Mouse (Mus musculus) CH12.LX (cell line): ENCODE measurements around the gene Plpp3. TPM values are rescaled to one million over a fixed set of nuclear protein-coding genes. Genes with fewer than 3 reads are reported as not detected.

ENCODE experiments used
- DNase-seq: peaks from one replicate; pipeline ENCODE4 v3.0.0-alpha.2; 2013; ENCODE audit errors: extremely low read depth
- H3K27ac ChIP-seq: 2 replicates; pipeline ENCODE4 v1.5.1; 2012; ENCODE audit warnings: low read depth, mild to moderate bottlenecking, control low read depth, moderate library complexity; ENCODE audit not compliant: insufficient read depth
- H3K27me3 ChIP-seq: replicated peaks from 2 replicates; pipeline ENCODE3; 2012; ENCODE audit warnings: inconsistent platforms
- H3K36me3 ChIP-seq, 2 experiments: replicated peaks in 1 of 2; 2 replicates each; pipeline versions ENCODE3 to v1.6.1; 2012; ENCODE audit warnings: inconsistent platforms in 1 of 2, low read length in 1 of 2, mild to moderate bottlenecking in 1 of 2, mixed read lengths in 1 of 2, moderate library complexity in 1 of 2; ENCODE audit not compliant: control insufficient read depth in 1 of 2, insufficient read depth in 1 of 2
- H3K4me1 ChIP-seq, 2 experiments: 2 replicates each; pipeline ENCODE4 v1.6.1; 2012; ENCODE audit warnings: inconsistent platforms in 1 of 2, moderate library complexity in 1 of 2; ENCODE audit not compliant: insufficient read depth in 2 of 2, control insufficient read depth in 1 of 2
- H3K4me2 ChIP-seq: 2 replicates; pipeline ENCODE4 v1.6.1; 2012; ENCODE audit warnings: low read depth, mild to moderate bottlenecking, control low read depth; ENCODE audit not compliant: poor library complexity, insufficient read depth, severe bottlenecking
- H3K4me3 ChIP-seq, 3 experiments: fragments of 150-350 bp in 1 of 3; sonication (generic) in 1 of 3; replicated peaks in 1 of 3; 2 replicates each; pipeline versions ENCODE3 to v1.5.1; 2011 to 2012; ENCODE audit warnings: low read depth in 2 of 3, low read length in 2 of 3, mild to moderate bottlenecking in 2 of 3, moderate library complexity in 2 of 3, control low read depth in 1 of 3, improper control_type of control experiment in 1 of 3, inconsistent platforms in 1 of 3, mixed read lengths in 1 of 3; ENCODE audit not compliant: poor library complexity in 1 of 3
- H3K79me2 ChIP-seq: replicated peaks from 2 replicates; pipeline ENCODE4 v1.6.1; 2012; ENCODE audit warnings: mild to moderate bottlenecking, moderate library complexity; ENCODE audit not compliant: control insufficient read depth, poor library complexity, insufficient read depth, severe bottlenecking; ENCODE audit errors: extremely low read depth
- H3K9ac ChIP-seq: 2 replicates; pipeline ENCODE4 v1.6.1; 2012; ENCODE audit warnings: low read depth, mild to moderate bottlenecking, control low read depth, moderate library complexity; ENCODE audit not compliant: insufficient read depth
- H3K9me3 ChIP-seq: replicated peaks from 2 replicates; pipeline ENCODE3; 2012; ENCODE audit warnings: low read length, inconsistent platforms, mixed read lengths
- BHLHE40 ChIP-seq: IDR thresholded peaks from 2 replicates; pipeline ENCODE4 v1.6.1; 2011; ENCODE audit warnings: mild to moderate bottlenecking, low read depth, low read length, improper control_type of control experiment
- CHD1 ChIP-seq: IDR thresholded peaks from 2 replicates; pipeline ENCODE4 v1.6.1; 2012; ENCODE audit warnings: low read depth, low read length, improper control_type of control experiment, inconsistent platforms
- CHD2 ChIP-seq: IDR thresholded peaks from 2 replicates; pipeline ENCODE4 v1.6.1; 2011; ENCODE audit warnings: low read length, improper control_type of control experiment
- CTCF ChIP-seq, 2 experiments: IDR thresholded peaks in 1 of 2; conservative IDR thresholded peaks in 1 of 2; 2 replicates each; pipeline ENCODE4 v1.5.1; 2011 to 2012; ENCODE audit warnings: low read depth in 2 of 2, low read length in 2 of 2, improper control_type of control experiment in 1 of 2, inconsistent platforms in 1 of 2, mild to moderate bottlenecking in 1 of 2, moderate library complexity in 1 of 2
- E2F4 ChIP-seq: IDR thresholded peaks from 2 replicates; pipeline ENCODE4 v1.6.1; 2011; ENCODE audit warnings: low read depth, low read length, improper control_type of control experiment; ENCODE audit not compliant: insufficient replicate concordance
- ELF1 ChIP-seq: IDR thresholded peaks from 2 replicates; pipeline ENCODE4 v1.6.1; 2014; ENCODE audit warnings: low read depth, mild to moderate bottlenecking, inconsistent platforms, low read length, improper control_type of control experiment
- IRF4 ChIP-seq: IDR thresholded peaks from 2 replicates; pipeline ENCODE4 v1.6.1; 2014; ENCODE audit warnings: low read depth, mild to moderate bottlenecking, inconsistent platforms, low read length, improper control_type of control experiment
- JUND ChIP-seq: conservative IDR thresholded peaks from 2 replicates; pipeline ENCODE4 v1.6.1; 2011; ENCODE audit warnings: low read depth, low read length, improper control_type of control experiment
- KAT2A ChIP-seq: IDR thresholded peaks from 2 replicates; pipeline ENCODE4 v1.6.1; 2012; ENCODE audit warnings: low read length, improper control_type of control experiment, inconsistent platforms; ENCODE audit not compliant: insufficient replicate concordance
- MAX ChIP-seq: IDR thresholded peaks from 2 replicates; pipeline ENCODE4 v1.6.1; 2011; ENCODE audit warnings: low read length, improper control_type of control experiment
- MAZ ChIP-seq: IDR thresholded peaks from 2 replicates; pipeline ENCODE4 v1.6.1; 2012; ENCODE audit warnings: low read depth, mild to moderate bottlenecking, inconsistent platforms, low read length, improper control_type of control experiment, moderate library complexity
- MEF2A ChIP-seq: IDR thresholded peaks from 2 replicates; pipeline ENCODE4 v1.6.1; 2014; ENCODE audit warnings: low read depth, mild to moderate bottlenecking, inconsistent platforms, low read length, improper control_type of control experiment, borderline replicate concordance
- MYC ChIP-seq: IDR thresholded peaks from 2 replicates; pipeline ENCODE4 v1.6.1; 2011; ENCODE audit warnings: low read depth, mild to moderate bottlenecking, improper control_type of control experiment, low read length
- NELFE ChIP-seq: IDR thresholded peaks from 2 replicates; pipeline ENCODE4 v1.6.1; 2011; ENCODE audit warnings: low read depth, low read length, improper control_type of control experiment
- PAX5 ChIP-seq: IDR thresholded peaks from 2 replicates; pipeline ENCODE4 v1.6.1; 2012; ENCODE audit warnings: low read length, inconsistent platforms, mixed read lengths
- POLR2A ChIP-seq: IDR thresholded peaks from 2 replicates; pipeline ENCODE4 v1.6.1; 2011; ENCODE audit warnings: low read depth, mild to moderate bottlenecking, improper control_type of control experiment, low read length
- POLR2AphosphoS2 ChIP-seq: IDR thresholded peaks from 2 replicates; pipeline ENCODE4 v1.6.1; 2011; ENCODE audit warnings: low read depth, low read length, improper control_type of control experiment
- RAD21 ChIP-seq: IDR thresholded peaks from 2 replicates; pipeline ENCODE4 v1.6.1; 2011; ENCODE audit warnings: low read depth, mild to moderate bottlenecking, low read length, improper control_type of control experiment, moderate library complexity
- RCOR1 ChIP-seq: conservative IDR thresholded peaks from 2 replicates; pipeline ENCODE4 v1.6.1; 2012; ENCODE audit warnings: low read depth, mild to moderate bottlenecking, inconsistent platforms, low read length, improper control_type of control experiment
- SMC3 ChIP-seq: IDR thresholded peaks from 2 replicates; pipeline ENCODE4 v1.6.1; 2011; ENCODE audit warnings: low read depth, low read length, improper control_type of control experiment
- TBP ChIP-seq: conservative IDR thresholded peaks from 2 replicates; pipeline ENCODE4 v1.6.1; 2011; ENCODE audit warnings: low read depth, low read length, improper control_type of control experiment
- UBTF ChIP-seq: IDR thresholded peaks from 2 replicates; pipeline ENCODE4 v1.6.1; 2012; ENCODE audit warnings: low read depth, mild to moderate bottlenecking, inconsistent platforms, low read length, improper control_type of control experiment, moderate library complexity
- ZC3H11A ChIP-seq: IDR thresholded peaks from 2 replicates; pipeline ENCODE4 v1.6.1; 2012; ENCODE audit warnings: low read depth, mild to moderate bottlenecking, inconsistent platforms, low read length, improper control_type of control experiment
- ZMIZ1 ChIP-seq: IDR thresholded peaks from 2 replicates; pipeline ENCODE4 v1.6.1; 2012; ENCODE audit warnings: low read depth, mild to moderate bottlenecking, inconsistent platforms, low read length, improper control_type of control experiment
- ZNF384 ChIP-seq: IDR thresholded peaks from 2 replicates; pipeline ENCODE4 v1.6.1; 2012; ENCODE audit warnings: low read depth, low read length, improper control_type of control experiment, inconsistent platforms
- dilution Hi-C: fragments of 300-500 bp; cut with MboI; formaldehyde crosslinking; loops from 2 replicates; pipeline ENCODE4 v1.14.3; 2020; ENCODE audit warnings: low sequenced_read_pairs; ENCODE audit not compliant: extremely low pct_unique_long_range_greater_than_20kb, extremely low pct_ligation_motif_present
- in situ Hi-C: fragments of 300-500 bp; cut with MboI; formaldehyde crosslinking; loops from 3 replicates; pipeline ENCODE4 v1.14.3; 2019; ENCODE audit warnings: low sequenced_read_pairs, low pct_ligation_motif_present, low pct_unique_long_range_greater_than_20kb, mixed read lengths
- polyA plus RNA-seq: library from polyadenylated mRNA; unstranded; fragments of >175 nt; gene quantifications from 2 replicates; pipeline ENCODE4 v1.2.1, GENCODE M21; 2012; ENCODE audit warnings: low read depth; ENCODE audit not compliant: insufficient read length
- total RNA-seq, 2 experiments: library from RNA; depleted of rRNA; stranded (reverse); fragments of 300-350 nt in 1 of 2; fragments of >200 nt in 1 of 2; gene quantifications; 2 replicates each; pipeline ENCODE4 v1.2.3; 2012 to 2014

The Plpp3 gene
- total and polyA plus RNA-seq, 3 experiments, result 0.34 to 1.6 (median 1.2) TPM

- DNase-seq, result peak; percentile 71
- no peaks in the 10 kb centered on the region for H3K36me3 ChIP-seq
- H3K9me3 ChIP-seq, result no peaks in the 10 kb centered on the region
- H3K79me2 ChIP-seq, result no peaks in the 10 kb centered on the region
- H3K4me3 ChIP-seq, result no peak overlapping the region
- H3K4me1 ChIP-seq, result no peaks in the 10 kb centered on the region
- no peaks in the 10 kb centered on the region for H3K27me3 ChIP-seq
- H3K4me2 ChIP-seq, result no peak overlapping the region
- no peak overlapping the region for H3K9ac ChIP-seq
- TF ChIP-seq NELFE (no peak), POLR2AphosphoS2 (no peak), JUND (no peak), MEF2A (no peak), KAT2A (no peak), BHLHE40 (no peak), SMC3 (peak; percentile 94), MAZ (no peak), UBTF (no peak), CTCF (conservative IDR thresholded peaks at IDR 0.05 in 1 of 2, IDR thresholded peaks at IDR 0.05 in 1 of 2; ENCODE audit: low read depth in 2 of 2, low read length in 2 of 2) (peak; percentile 54 to 94; a peak in 3 of 4 replicates), POLR2A (no peak), ZNF384 (no peak), RAD21 (peak; percentile 99), ZC3H11A (peak; percentile 92), ELF1 (no peak), RCOR1 (no peak), TBP (no peak), E2F4 (no peak), ZMIZ1 (no peak), IRF4 (no peak)
- TF ChIP-seq, all 38 proteins: peak for 4
- dilution Hi-C loops, result no loop called here
- in situ Hi-C loops, result no loop called here
- no peak overlapping the region for H3K27ac ChIP-seq
These were observed 5.0 kb upstream of the Plpp3 start for GRCm38 (mm10) chr4:105151911-105152690.

GRCm38 (mm10) chr4:105153227-105153626 lies 3.9 kb upstream of the Plpp3 start:
- H3K9me3 ChIP-seq, result no peaks in the 10 kb centered on the region
- DNase-seq, result no peak
- H3K27ac ChIP-seq, result no peak overlapping the region
- no peaks in the 10 kb centered on the region for H3K27me3 ChIP-seq
- H3K4me2 ChIP-seq, result no peak overlapping the region
- H3K79me2 ChIP-seq, result no peaks in the 10 kb centered on the region
- TF ChIP-seq MYC (no peak), CHD2 (no peak), PAX5 (no peak), POLR2AphosphoS2 (no peak), TBP (no peak), ZNF384 (no peak), SMC3 (no peak), JUND (no peak), MAX (no peak), CHD1 (no peak)
- H3K36me3 ChIP-seq, result no peaks in the 10 kb centered on the region
- H3K9ac ChIP-seq, result no peak overlapping the region
- no peak overlapping the region for H3K4me3 ChIP-seq
- in situ Hi-C loops (no loop called here), dilution Hi-C loops (no loop called here)
- H3K4me1 ChIP-seq, result no peaks in the 10 kb centered on the region
